Mouse (Mus musculus) intestine, postnatal 0 days (tissue): ENCODE results near the gene S100a5. TPM values are rescaled to one million over a fixed set of nuclear protein-coding genes. Genes with fewer than 3 reads are reported as not detected.

Source experiments
- ATAC-seq: fragments of 200-750 bp; cut with Nextera tagmentation; 2 replicates; pipeline ENCODE4 v1.8.0; 2017; ENCODE audit warnings: mild to moderate bottlenecking, moderate TSS enrichment, moderate library complexity
- H3K27ac ChIP-seq: fragments of 300-500 bp; sonication (generic); 2 replicates; pipeline ENCODE4 v1.5.1; 2014; ENCODE audit warnings: mild to moderate bottlenecking, low read depth, low read length, moderate library complexity
- H3K27me3 ChIP-seq: fragments of 300-500 bp; sonication (generic); replicated peaks from 2 replicates; pipeline ENCODE4 v1.6.1; 2014; ENCODE audit warnings: low read length, mixed read lengths; ENCODE audit not compliant: control insufficient read depth, insufficient read depth
- H3K36me3 ChIP-seq: fragments of 300-500 bp; sonication (generic); 2 replicates; pipeline ENCODE4 v1.6.1; 2014; ENCODE audit warnings: mild to moderate bottlenecking, moderate library complexity; ENCODE audit not compliant: control insufficient read depth, insufficient read depth
- H3K4me1 ChIP-seq: fragments of 300-500 bp; sonication (generic); replicated peaks from 2 replicates; pipeline ENCODE4 v1.6.1; 2014; ENCODE audit warnings: antibody characterized with exemption, low read length, mixed read lengths; ENCODE audit not compliant: control insufficient read depth, insufficient read depth
- H3K4me2 ChIP-seq: fragments of 300-500 bp; sonication (generic); replicated peaks from 2 replicates; pipeline ENCODE4 v1.6.1; 2014; ENCODE audit warnings: low read depth, mild to moderate bottlenecking, moderate library complexity
- H3K4me3 ChIP-seq: fragments of 300-500 bp; sonication (generic); 2 replicates; pipeline ENCODE4 v1.5.1; 2014; ENCODE audit warnings: low read depth, low read length
- H3K9ac ChIP-seq: fragments of 300-500 bp; sonication (generic); 2 replicates; pipeline ENCODE4 v1.6.1; 2014; ENCODE audit warnings: mild to moderate bottlenecking, low read depth, low read length
- H3K9me3 ChIP-seq: fragments of 300-500 bp; sonication (generic); 2 replicates; pipeline ENCODE4 v1.6.1; 2016; ENCODE audit warnings: mixed run types; ENCODE audit not compliant: control insufficient read depth
- CTCF ChIP-seq: sonication (generic); IDR thresholded peaks from 2 replicates; pipeline ENCODE4 v1.5.1; 2016; ENCODE audit warnings: low read depth, mild to moderate bottlenecking, control low read depth, antibody characterized with exemption, moderate library complexity
- WGBS: fragments of 180-500 bp; shearing (Covaris S2); extraction: QIAGEN DNeasy Blood & Tissue Kit; methylation state at CpG from one replicate; pipeline ENCODE4 v1.1.7; 2014; 5-methylcytosine and 5-hydroxymethylcytosine counted together
- polyA plus RNA-seq: library from polyadenylated mRNA; unstranded; fragments of >200 nt; fragmentation: Nextera tagmentation; extraction: Ambion mirVana; gene quantifications from 2 replicates; pipeline ENCODE4 v1.2.1, GENCODE M21; 2015

Gene S100a5
- polyA plus RNA-seq, 1 experiment from 2014 or later, result 5.6 TPM

DNA sequence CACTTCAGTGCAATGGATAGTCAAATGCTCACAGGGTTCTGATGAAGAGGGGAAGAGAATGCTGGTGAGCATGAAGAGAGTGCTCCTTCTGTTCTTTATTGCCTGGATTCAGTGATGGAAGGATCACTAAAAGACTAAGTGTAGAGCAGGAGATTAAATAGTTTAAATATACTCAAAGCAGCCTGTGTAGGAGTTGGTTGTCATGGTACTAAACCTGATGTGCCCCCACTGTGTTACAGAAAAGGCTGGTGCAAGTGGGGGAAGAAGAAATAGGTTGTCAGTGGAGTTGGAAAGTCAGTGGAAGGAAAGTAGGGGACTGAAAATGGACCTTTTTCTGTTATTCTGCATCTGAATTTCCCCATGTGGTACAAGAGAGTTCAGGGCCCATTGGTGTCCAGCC is 40.7 kb downstream of the S100a5 start:
- Histone ChIP-seq H3K4me1 (no peaks in the 10 kb centered on the region), H3K27ac (no peak overlapping the region), H3K9me3 (no peaks in the 10 kb centered on the region), H3K9ac (no peak overlapping the region), H3K36me3 (no peaks in the 10 kb centered on the region), H3K27me3 (no peaks in the 10 kb centered on the region), H3K4me2 (no peak overlapping the region), H3K4me3 (no peak overlapping the region)
- no peak for TF ChIP-seq CTCF
- no peak for ATAC-seq

DNA sequence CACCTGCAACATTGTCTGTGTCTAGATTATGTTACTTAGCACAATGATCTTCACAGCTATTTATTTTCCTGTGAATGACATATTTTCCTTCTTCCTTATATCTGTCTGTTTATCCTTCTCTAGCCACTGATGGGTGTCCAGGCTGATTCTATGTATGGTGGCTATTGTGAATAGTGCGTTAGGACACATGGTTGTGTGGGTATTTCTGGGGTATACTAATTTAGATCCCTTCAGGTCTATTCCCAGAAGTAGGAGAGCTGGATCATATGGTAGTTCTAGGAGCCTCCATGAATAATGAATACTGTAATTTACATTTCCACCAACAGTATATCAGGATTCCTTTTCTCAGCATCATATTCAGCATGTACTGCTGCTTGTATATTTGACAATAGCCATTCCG is 41.5 kb downstream of the S100a5 start:
- TF ChIP-seq CTCF, result no peak
- H3K9ac ChIP-seq, result no peak overlapping the region
- WGBS, result 95% methylated on average over 2 of the region's 2 CpGs
- H3K4me2 ChIP-seq, result no peak overlapping the region
- H3K4me3 ChIP-seq, result no peak overlapping the region
- no peaks in the 10 kb centered on the region for H3K4me1 ChIP-seq
- H3K27ac ChIP-seq, result no peak overlapping the region
- no peaks in the 10 kb centered on the region for H3K9me3 ChIP-seq
- no peaks in the 10 kb centered on the region for H3K27me3 ChIP-seq
- ATAC-seq, result no peak
- no peaks in the 10 kb centered on the region for H3K36me3 ChIP-seq

DNA sequence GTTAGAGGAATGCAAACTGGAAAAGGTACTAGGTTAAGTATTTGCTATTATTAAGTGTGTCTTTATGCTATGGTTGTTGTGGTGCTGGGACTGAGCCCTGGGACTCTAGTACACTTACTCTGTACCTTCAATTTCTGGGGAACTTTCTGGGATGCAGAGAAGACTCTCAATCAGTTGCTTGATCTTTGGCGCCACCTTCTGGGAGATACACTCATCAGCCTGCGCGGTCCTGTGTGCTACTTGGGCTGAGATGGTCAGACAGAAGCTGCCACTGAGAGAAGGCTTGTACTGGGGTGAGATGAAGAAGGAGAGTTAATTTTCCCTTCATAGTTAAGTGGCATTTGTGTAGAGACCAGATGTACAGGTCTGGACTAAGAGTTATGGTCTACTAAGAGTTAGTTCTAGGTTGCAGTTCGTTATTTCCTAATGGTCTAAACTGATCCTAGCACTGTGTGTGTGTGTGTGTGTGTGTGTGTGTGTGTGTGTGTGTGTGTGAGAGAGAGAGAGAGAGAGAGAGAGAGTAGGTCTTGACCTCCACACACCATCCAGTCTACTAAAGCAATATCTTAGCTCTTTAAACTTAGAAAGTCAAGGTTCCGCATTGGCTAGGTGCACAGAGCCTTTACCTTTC is 44.7 kb downstream of the S100a5 start:
- H3K4me3 ChIP-seq, result no peak overlapping the region
- no peaks in the 10 kb centered on the region for H3K36me3 ChIP-seq
- H3K9me3 ChIP-seq, result no peaks in the 10 kb centered on the region
- peak; percentile 90 for TF ChIP-seq CTCF
- H3K27me3 ChIP-seq, result no peaks in the 10 kb centered on the region
- H3K4me1 ChIP-seq, result no peaks in the 10 kb centered on the region
- WGBS, result 39% methylated on average over 5 of the region's 5 CpGs
- H3K27ac ChIP-seq, result no peak overlapping the region
- no peak overlapping the region for H3K9ac ChIP-seq
- ATAC-seq, result no peak
- no peak overlapping the region for H3K4me2 ChIP-seq

DNA sequence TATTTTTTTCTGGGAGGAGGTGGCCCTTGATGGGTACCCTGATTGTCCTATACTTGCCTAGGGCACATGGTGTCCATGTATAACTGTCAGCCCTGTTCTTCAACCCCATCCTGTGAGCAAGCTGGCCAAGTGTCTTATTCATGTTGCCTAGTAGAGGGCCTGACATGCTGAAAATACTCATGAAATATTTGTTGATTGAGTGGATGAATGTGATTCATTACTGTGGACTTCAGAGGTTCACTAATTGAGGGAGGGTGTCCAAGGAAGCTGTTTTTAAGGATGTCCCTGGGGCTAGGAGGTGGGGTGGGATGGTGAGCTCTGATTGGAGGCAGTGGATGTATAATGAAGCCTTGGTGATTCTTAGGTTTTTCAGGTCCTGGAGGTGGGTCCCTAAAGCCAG is 45.4 kb downstream of the S100a5 start, which contains the start of gene S100a7a:
TSS of gene S100a7a (plus strand) at position 301 of the 400 bp plus-strand sequence.
- Histone ChIP-seq H3K27me3 (no peaks in the 10 kb centered on the region), H3K9me3 (no peaks in the 10 kb centered on the region), H3K27ac (no peak within 1 kb of the TSS), H3K36me3 (no peaks in the 10 kb centered on the region), H3K4me1 (no peaks in the 10 kb centered on the region), H3K4me3 (no peak within 1 kb of the TSS), H3K4me2 (no peak within 1 kb of the TSS), H3K9ac (no peak within 1 kb of the TSS)
- no peak for TF ChIP-seq CTCF
- ATAC-seq, result no peak

DNA sequence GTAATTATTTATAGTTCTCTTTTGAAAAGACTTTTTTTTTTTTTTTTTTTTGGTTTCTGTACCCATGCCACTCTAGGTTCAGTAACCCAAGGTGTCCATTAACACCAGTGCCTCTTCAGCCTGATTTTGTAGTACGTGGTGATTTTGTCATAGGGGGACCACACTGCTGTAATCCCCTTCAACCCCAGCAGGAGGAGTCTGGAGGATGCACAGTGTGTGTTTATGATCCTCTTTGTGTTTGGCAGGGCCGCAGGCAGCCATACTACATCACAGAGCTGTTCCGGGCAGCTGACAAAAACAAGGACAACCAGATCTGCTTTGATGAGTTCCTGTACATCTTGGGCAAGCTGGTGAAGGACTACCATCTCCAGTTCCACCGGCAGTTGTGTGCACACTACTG is 49.1 kb downstream of the S100a5 start:
- H3K27ac ChIP-seq, result no peak overlapping the region
- H3K36me3 ChIP-seq, result no peaks in the 10 kb centered on the region
- H3K9me3 ChIP-seq, result no peaks in the 10 kb centered on the region
- H3K4me1 ChIP-seq, result no peaks in the 10 kb centered on the region
- H3K4me2 ChIP-seq, result no peak overlapping the region
- H3K9ac ChIP-seq, result no peak overlapping the region
- no peak overlapping the region for H3K4me3 ChIP-seq
- TF ChIP-seq CTCF, result peak; percentile 58
- no peak for ATAC-seq
- no peaks in the 10 kb centered on the region for H3K27me3 ChIP-seq
- WGBS, result 71% methylated on average over 4 of the region's 4 CpGs

DNA sequence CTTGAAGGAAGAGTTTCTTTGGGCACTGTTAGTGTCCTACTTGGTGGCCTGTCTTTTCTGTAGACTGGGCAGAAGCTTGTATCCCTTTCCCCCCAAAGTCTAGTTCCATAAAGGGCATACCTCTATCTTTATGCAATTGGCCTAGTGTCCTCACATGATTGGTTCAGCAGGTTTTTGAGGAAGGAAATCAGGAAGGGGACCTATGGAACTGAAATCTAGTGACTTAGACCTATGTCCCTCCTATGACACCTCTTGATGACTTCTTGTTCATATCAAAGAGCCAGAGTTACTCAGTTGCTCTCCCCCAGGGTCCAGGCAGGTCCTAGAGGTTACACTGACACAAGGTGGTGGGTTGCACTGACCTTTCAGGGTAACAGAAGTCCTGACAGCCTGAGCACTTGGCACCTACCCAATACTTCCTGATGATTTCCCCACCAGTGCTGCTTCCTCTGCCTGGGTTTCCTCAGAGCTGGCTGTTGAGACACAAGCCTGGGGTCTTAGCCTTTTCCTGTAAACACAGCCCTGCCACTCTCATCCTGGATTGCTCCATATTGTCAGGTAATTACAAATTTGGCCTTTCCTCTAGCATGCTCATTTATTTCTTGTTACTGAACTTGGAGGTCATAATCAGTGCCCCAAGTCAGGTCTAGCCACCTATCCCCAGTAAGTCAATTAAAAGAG is 51.2 kb downstream of the S100a5 start:
- no peak for ATAC-seq
- TF ChIP-seq CTCF, result no peak
- no peak overlapping the region for H3K4me2 ChIP-seq

More for the DNA sequence above, 51.2 kb downstream of the S100a5 start:
- H3K9ac ChIP-seq, result no peak overlapping the region
- no peak overlapping the region for H3K4me3 ChIP-seq
- no peaks in the 10 kb centered on the region for H3K36me3 ChIP-seq
- no peaks in the 10 kb centered on the region for H3K27me3 ChIP-seq
- no peaks in the 10 kb centered on the region for H3K9me3 ChIP-seq
- H3K27ac ChIP-seq, result no peak overlapping the region
- no peaks in the 10 kb centered on the region for H3K4me1 ChIP-seq

Other genes starting within 250 kb of the S100a5 start
- 2.5 and 2.9 TPM in 2 replicates for gene Slc27a3, start 218.6 kb upstream of the S100a5 start, polyA plus RNA-seq
- 8.8 and 9.7 TPM in 2 replicates for gene Ints3, start 174.9 kb upstream of the S100a5 start, polyA plus RNA-seq
- gene Npr1, start 142.7 kb upstream of the S100a5 start, polyA plus RNA-seq, result 3.4 and 4.2 TPM in 2 replicates
- gene Ilf2, start 132.4 kb upstream of the S100a5 start, polyA plus RNA-seq, result 38.3 and 40.7 TPM in 2 replicates
- 53.1 and 53.9 TPM in 2 replicates for gene Snapin, start 117.5 kb upstream of the S100a5 start, polyA plus RNA-seq
- 61.3 and 63.7 TPM in 2 replicates for gene Chtop, start 99.0 kb upstream of the S100a5 start, polyA plus RNA-seq
- 1,091 and 1,109 TPM in 2 replicates for gene S100a1, start 94.1 kb upstream of the S100a5 start, polyA plus RNA-seq
- gene S100a13, start 94.1 kb upstream of the S100a5 start, polyA plus RNA-seq, result 70.3 and 78.7 TPM in 2 replicates
- gene S100a14, start 81.7 kb upstream of the S100a5 start, polyA plus RNA-seq, result 0.61 and 1.1 TPM in 2 replicates
- 61.6 and 69.1 TPM in 2 replicates for gene S100a16, start 71.3 kb upstream of the S100a5 start, polyA plus RNA-seq
- gene S100a3, start 47.9 kb upstream of the S100a5 start, polyA plus RNA-seq, result 0.18 and 0.37 TPM in 2 replicates
- gene S100a2, start 18.3 kb upstream of the S100a5 start, polyA plus RNA-seq, result not detected in 2 replicates
- gene Gm42674, start 6.6 kb upstream of the S100a5 start, polyA plus RNA-seq, result not detected in 2 replicates
- 8.6 and 8.7 TPM in 2 replicates for gene S100a4, start 4.8 kb upstream of the S100a5 start, polyA plus RNA-seq
- 374 and 424 TPM in 2 replicates for gene S100a6, start 4.4 kb downstream of the S100a5 start, polyA plus RNA-seq
- 0.12 TPM in 1 of 2 replicates, not detected in the other for gene S100a7a, start 45.5 kb downstream of the S100a5 start, polyA plus RNA-seq
- gene S100a8, start 60.5 kb downstream of the S100a5 start, polyA plus RNA-seq, result 2.7 and 4.6 TPM in 2 replicates
- gene S100a9, start 87.2 kb downstream of the S100a5 start, polyA plus RNA-seq, result 2.8 and 3.3 TPM in 2 replicates
- not detected in 2 replicates for gene Pglyrp4, start 118.4 kb downstream of the S100a5 start, polyA plus RNA-seq
- gene Gm5849, start 169.4 kb downstream of the S100a5 start, polyA plus RNA-seq, result not detected in 2 replicates